Mouse (Mus musculus): ENCODE results near the gene Pafah1b2. TPM values are rescaled to one million over a fixed set of nuclear protein-coding genes. Genes with fewer than 3 reads are reported as not detected.

Pafah1b2 gene
- polyA plus RNA-seq, 1 experiment from 2014 or later, result 156 TPM

Small RNAs within 50 kb of the gene (microRNA-seq; reads per million reads assigned to microRNA genes)
- gene Mir7087, result not detected

Other genes starting within 250 kb of the Pafah1b2 start
- 27.5 and 28.0 TPM in 2 replicates for gene Cep164, start 184.0 kb downstream of the Pafah1b2 start, polyA plus RNA-seq (2014; fragmentation: Nextera tagmentation; extraction: Ambion mirVana)
- gene Bace1, start 174.1 kb downstream of the Pafah1b2 start, polyA plus RNA-seq (2014; fragmentation: Nextera tagmentation; extraction: Ambion mirVana), result 26.8 and 28.1 TPM in 2 replicates
- 14.6 and 15.4 TPM in 2 replicates for gene Pcsk7, start 106.2 kb downstream of the Pafah1b2 start, polyA plus RNA-seq (2014; fragmentation: Nextera tagmentation; extraction: Ambion mirVana)
- 47.2 and 55.1 TPM in 2 replicates for gene Rnf214, start 105.8 kb downstream of the Pafah1b2 start, polyA plus RNA-seq (2014; fragmentation: Nextera tagmentation; extraction: Ambion mirVana)
- gene Tagln, start 76.6 kb downstream of the Pafah1b2 start, polyA plus RNA-seq (2014; fragmentation: Nextera tagmentation; extraction: Ambion mirVana), result 443 and 452 TPM in 2 replicates
- gene Sidt2, start 57.4 kb downstream of the Pafah1b2 start, polyA plus RNA-seq (2014; fragmentation: Nextera tagmentation; extraction: Ambion mirVana), result 37.9 and 41.2 TPM in 2 replicates
- gene Sik3, start 130 bp upstream of the Pafah1b2 start, polyA plus RNA-seq (2014; fragmentation: Nextera tagmentation; extraction: Ambion mirVana), result 7.5 and 9.6 TPM in 2 replicates
- 204 and 281 TPM in 2 replicates for gene Apoa1, start 215.9 kb upstream of the Pafah1b2 start, polyA plus RNA-seq (2014; fragmentation: Nextera tagmentation; extraction: Ambion mirVana)
- gene Apoc3, start 222.9 kb upstream of the Pafah1b2 start, polyA plus RNA-seq (2014; fragmentation: Nextera tagmentation; extraction: Ambion mirVana), result 6.8 and 12.2 TPM in 2 replicates
- 6.9 and 12.3 TPM in 2 replicates for gene Apoa4, start 228.0 kb upstream of the Pafah1b2 start, polyA plus RNA-seq (2014; fragmentation: Nextera tagmentation; extraction: Ambion mirVana)

Data from intestine, embryonic 14.5 days (tissue).